Mouse (Mus musculus) lung, postnatal 36 days (tissue): ENCODE results near the gene Gcnt2.
A peak's percentile ranks its signal among the peaks of the same experiment; 100 is the strongest.
"Not testable (repeated sequence)": the region's sequence is repeated elsewhere in the genome, so short reads cannot be mapped to it uniquely, and the experiment has no call there.

Experiments used
- DNase-seq: peaks from one replicate; pipeline ENCODE4 v3.0.0; 2022; ENCODE audit warnings: mixed read lengths

The Gcnt2 gene

GRCm38 (mm10) chr13:40875415-40875814, 15.9 kb downstream of the Gcnt2 start:
- DNase-seq: no peak

- DNase-seq: no peak
Observed at GRCm38 (mm10) chr13:40877589-40877988, 18.0 kb downstream of the Gcnt2 start.

GRCm38 (mm10) chr13:40880557-40880956, 21.0 kb downstream of the Gcnt2 start:
- DNase-seq: no peak

GRCm38 (mm10) chr13:40882606-40883005, 23.1 kb downstream of the Gcnt2 start:
- no peak for DNase-seq

- DNase-seq: no peak
Observed at GRCm38 (mm10) chr13:40883903-40884302, 24.3 kb downstream of the Gcnt2 start.

GRCm38 (mm10) chr13:40884878-40885277, 25.3 kb downstream of the Gcnt2 start:
- DNase-seq: no peak

- peak; percentile 43 for DNase-seq
Observed at GRCm38 (mm10) chr13:40885935-40886642, 26.5 kb downstream of the Gcnt2 start.

- DNase-seq: peak; percentile 64
Observed at GRCm38 (mm10) chr13:40886643-40887381, 27.3 kb downstream of the Gcnt2 start.

GRCm38 (mm10) chr13:40890595-40890994, 31.0 kb downstream of the Gcnt2 start:
- peak; percentile 67 for DNase-seq

GRCm38 (mm10) chr13:40891369-40891768, 31.8 kb downstream of the Gcnt2 start:
- not testable (repeated sequence) for DNase-seq

GRCm38 (mm10) chr13:40892043-40892442, 32.5 kb downstream of the Gcnt2 start:
- DNase-seq: peak; percentile 54

GRCm38 (mm10) chr13:40892547-40892946, 33.0 kb downstream of the Gcnt2 start:
- peak; percentile 36 for DNase-seq

GRCm38 (mm10) chr13:40893573-40893972, 34.0 kb downstream of the Gcnt2 start:
- no peak for DNase-seq

GRCm38 (mm10) chr13:40898049-40898690, 38.6 kb downstream of the Gcnt2 start:
- DNase-seq: not testable (repeated sequence)

GRCm38 (mm10) chr13:40898698-40899097, 39.1 kb downstream of the Gcnt2 start:
- no peak for DNase-seq

- DNase-seq: no peak
Observed at GRCm38 (mm10) chr13:40899349-40899993, 39.9 kb downstream of the Gcnt2 start.

GRCm38 (mm10) chr13:40899994-40900970, 40.7 kb downstream of the Gcnt2 start:
- no peak for DNase-seq

- no peak for DNase-seq
Observed at GRCm38 (mm10) chr13:40901263-40901662, 41.7 kb downstream of the Gcnt2 start.

GRCm38 (mm10) chr13:40901831-40902459, 42.4 kb downstream of the Gcnt2 start:
- no peak for DNase-seq

GRCm38 (mm10) chr13:40904080-40904479, 44.5 kb downstream of the Gcnt2 start:
- no peak for DNase-seq

GRCm38 (mm10) chr13:40906528-40906927, 47.0 kb downstream of the Gcnt2 start:
- no peak for DNase-seq
